Mouse (Mus musculus): ENCODE measurements around the gene Glb1. TPM values are rescaled to one million over a fixed set of nuclear protein-coding genes. Genes with fewer than 3 reads are reported as not detected.

Glb1 gene
- polyA plus RNA-seq, 1 experiment from 2014 or later, result 13.5 TPM

DNA sequence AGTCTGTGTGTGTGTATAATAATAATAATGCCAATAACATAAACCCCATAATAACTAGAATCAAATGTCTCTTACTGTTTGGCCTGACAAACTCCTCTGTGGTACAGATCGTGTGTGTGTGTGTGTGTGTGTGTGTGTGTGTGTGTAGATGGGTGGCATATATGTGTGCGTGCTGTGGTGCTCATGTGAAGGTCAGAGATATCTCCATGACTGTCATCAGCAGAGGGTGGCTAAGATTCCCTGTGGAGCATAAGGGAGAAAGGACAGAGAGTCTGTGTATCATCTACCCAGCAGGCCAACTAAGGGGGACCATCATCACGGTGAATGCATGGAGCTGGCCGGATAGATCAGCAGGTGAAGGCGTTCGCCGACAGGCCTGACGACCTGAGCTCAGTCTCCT lies 46.0 kb downstream of the Glb1 start:
- H3K27ac ChIP-seq (replicated peaks), result no peak overlapping the region

DNA sequence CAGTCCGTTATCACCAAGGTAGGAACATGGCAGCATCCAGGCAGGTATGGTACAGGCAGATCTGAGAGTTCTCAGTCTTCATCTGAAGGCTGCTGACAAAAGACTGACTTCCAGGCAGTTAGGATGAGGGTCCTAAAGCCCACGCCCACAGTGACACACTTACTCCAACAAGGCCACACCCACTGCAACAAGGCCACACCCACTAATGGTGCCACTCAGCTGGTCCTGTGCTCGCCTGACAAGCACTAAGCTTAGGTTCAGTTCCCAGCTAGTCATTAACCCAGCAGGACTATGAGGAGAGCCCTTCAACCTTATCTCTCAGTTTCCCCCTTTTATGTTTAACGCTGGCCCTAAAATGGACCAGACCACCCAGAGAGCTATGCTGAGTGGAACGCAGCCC lies 47.8 kb downstream of the Glb1 start:
- no peaks in the 10 kb centered on the region for H3K27me3 ChIP-seq
- H3K27ac ChIP-seq (replicated peaks), result no peak overlapping the region
- no peak overlapping the region for H3K9ac ChIP-seq
- peaks cover 11% of the 10 kb centered on the region for H3K4me1 ChIP-seq (replicated peaks)
- 55% methylated on average over 5 of the region's 5 CpGs for WGBS (ENCODE audit: insufficient replicate concordance)
- no peak; the same call in 1 of the 2 replicates for ATAC-seq (ENCODE audit: insufficient read depth)
- H3K36me3 ChIP-seq (replicated peaks), result no peaks in the 10 kb centered on the region
- no peaks in the 10 kb centered on the region for H3K9me3 ChIP-seq (replicated peaks)
- no peak overlapping the region for H3K4me2 ChIP-seq
- no peak overlapping the region for H3K4me3 ChIP-seq (replicated peaks)

More for the DNA sequence above, 46.0 kb downstream of the Glb1 start:
- Histone ChIP-seq H3K4me1 (replicated peaks) (peaks cover 11% of the 10 kb centered on the region), H3K9ac (no peak overlapping the region), H3K36me3 (replicated peaks) (no peaks in the 10 kb centered on the region), H3K9me3 (replicated peaks) (no peaks in the 10 kb centered on the region), H3K27me3 (no peaks in the 10 kb centered on the region), H3K4me3 (replicated peaks) (no peak overlapping the region), H3K4me2 (no peak overlapping the region)
- ATAC-seq (ENCODE audit: insufficient read depth), result no peak
- 85% methylated on average over 8 of the region's 8 CpGs for WGBS (ENCODE audit: insufficient replicate concordance)

DNA sequence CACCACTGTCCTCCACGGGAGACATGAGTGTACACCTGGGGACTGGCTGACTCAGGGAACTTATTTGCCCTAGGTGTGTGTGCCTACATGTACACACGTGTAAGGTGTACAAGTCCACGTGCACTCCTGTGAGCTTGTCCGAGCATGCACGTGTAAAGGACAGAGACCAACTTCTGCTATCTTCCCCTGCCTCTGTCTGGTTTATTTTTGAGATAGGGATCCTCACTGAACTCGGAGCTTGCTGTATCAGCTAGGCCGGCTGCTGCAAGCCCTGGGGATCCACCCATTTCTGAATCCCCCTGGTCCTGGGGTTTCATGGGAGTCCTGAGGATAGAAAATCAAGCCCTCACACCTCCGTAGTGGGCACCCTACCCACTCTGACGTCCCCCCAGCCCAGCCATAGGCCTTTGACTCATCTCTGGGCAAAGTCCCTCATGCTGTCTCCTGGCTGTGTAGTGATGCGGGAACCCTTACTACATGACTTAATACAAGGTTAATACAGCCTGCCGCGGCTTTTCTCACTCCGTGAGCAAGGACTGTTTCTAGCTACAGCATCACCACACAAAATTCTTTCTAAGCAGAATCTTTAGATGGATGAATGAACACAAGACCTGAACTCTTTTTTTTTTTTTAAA lies 48.4 kb downstream of the Glb1 start:
- no peak overlapping the region for H3K27ac ChIP-seq (replicated peaks)
- H3K4me3 ChIP-seq (replicated peaks), result no peak overlapping the region
- H3K4me2 ChIP-seq, result no peak overlapping the region
- H3K4me1 ChIP-seq (replicated peaks), result peaks cover 11% of the 10 kb centered on the region
- no peak overlapping the region for H3K9ac ChIP-seq
- no peaks in the 10 kb centered on the region for H3K9me3 ChIP-seq (replicated peaks)
- peak; percentile 62 for ATAC-seq (ENCODE audit: insufficient read depth)
- no peaks in the 10 kb centered on the region for H3K27me3 ChIP-seq
- H3K36me3 ChIP-seq (replicated peaks), result no peaks in the 10 kb centered on the region
- 52% methylated on average over 13 of the region's 13 CpGs for WGBS (ENCODE audit: insufficient replicate concordance)

DNA sequence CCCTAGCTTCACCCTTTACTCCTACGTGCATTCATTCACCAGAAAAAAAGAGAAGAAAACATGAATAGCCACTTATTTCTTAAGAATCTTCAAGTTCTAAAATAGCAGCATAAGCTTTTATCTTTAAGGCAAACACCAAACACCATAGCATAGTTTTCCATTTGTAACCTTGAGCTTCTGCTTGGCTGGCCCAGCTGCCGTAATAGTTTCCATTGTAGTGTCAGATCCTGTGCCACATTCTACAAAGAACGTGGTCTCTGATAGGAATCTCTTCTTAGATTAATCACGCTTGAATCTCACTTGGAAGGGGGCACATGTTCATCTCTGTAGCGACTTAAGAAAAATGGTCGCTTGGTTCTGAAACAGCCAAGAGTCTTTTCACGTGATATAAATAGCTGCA lies 50.7 kb downstream of the Glb1 start:
- Histone ChIP-seq H3K9me3 (replicated peaks) (no peaks in the 10 kb centered on the region), H3K36me3 (replicated peaks) (no peaks in the 10 kb centered on the region), H3K4me1 (replicated peaks) (peaks cover 11% of the 10 kb centered on the region), H3K27ac (replicated peaks) (no peak overlapping the region), H3K9ac (no peak overlapping the region), H3K27me3 (no peaks in the 10 kb centered on the region), H3K4me3 (replicated peaks) (no peak overlapping the region), H3K4me2 (no peak overlapping the region)
- no peak for ATAC-seq (ENCODE audit: insufficient read depth)
- 76% methylated on average over 7 of the region's 7 CpGs for WGBS (ENCODE audit: insufficient replicate concordance)

DNA sequence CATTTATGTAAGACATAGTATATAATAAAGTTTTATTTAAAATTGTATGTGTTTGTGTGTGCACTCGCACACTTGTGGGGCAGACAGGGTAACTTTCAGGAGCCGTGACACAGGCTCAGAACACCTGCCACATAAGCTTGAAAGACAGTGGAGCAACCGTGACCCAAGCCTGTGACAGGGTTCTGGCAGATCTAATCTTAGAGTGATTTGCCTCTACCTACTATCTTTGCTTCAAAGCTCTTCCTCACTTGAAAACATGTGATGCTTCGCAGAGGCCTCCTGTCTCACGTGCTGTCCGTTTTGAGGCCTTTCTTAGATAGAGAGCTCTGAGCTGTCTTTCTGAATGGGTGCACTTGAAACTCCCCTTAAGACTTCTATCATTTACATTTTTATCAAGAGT lies 51.5 kb downstream of the Glb1 start:
- no peak for ATAC-seq (ENCODE audit: insufficient read depth)
- H3K36me3 ChIP-seq (replicated peaks), result no peaks in the 10 kb centered on the region; the same call in 1 of the 2 replicates
- H3K27ac ChIP-seq (replicated peaks), result no peak overlapping the region
- no peaks in the 10 kb centered on the region for H3K27me3 ChIP-seq
- H3K4me2 ChIP-seq, result no peak overlapping the region
- H3K4me1 ChIP-seq (replicated peaks), result peaks cover 11% of the 10 kb centered on the region
- H3K9me3 ChIP-seq (replicated peaks), result no peaks in the 10 kb centered on the region
- no peak overlapping the region for H3K4me3 ChIP-seq (replicated peaks)
- H3K9ac ChIP-seq, result no peak overlapping the region
- WGBS (ENCODE audit: insufficient replicate concordance), result 74% methylated on average over 6 of the region's 6 CpGs

DNA sequence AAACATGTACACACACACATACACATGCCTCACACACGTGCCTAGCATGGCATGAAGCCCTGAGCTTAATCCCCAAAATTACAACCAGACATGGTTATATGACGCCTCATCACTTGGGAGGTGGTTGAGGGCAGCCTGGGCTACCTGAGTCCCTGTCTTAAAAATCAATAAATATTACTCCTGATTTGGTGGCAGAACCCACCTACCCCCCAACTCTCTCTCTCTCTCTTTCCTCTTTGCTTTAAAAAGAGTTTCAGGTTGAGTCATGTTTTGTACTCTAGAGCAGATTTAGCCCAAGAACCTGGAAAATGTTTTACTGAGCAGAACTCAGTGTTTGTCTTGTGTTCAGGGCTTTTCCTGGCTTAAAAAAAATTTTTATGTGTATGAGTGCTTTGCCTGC lies 54.5 kb downstream of the Glb1 start:
- no peak overlapping the region for H3K9ac ChIP-seq
- WGBS (ENCODE audit: insufficient replicate concordance), result 70% methylated on average over 2 of the region's 2 CpGs
- H3K9me3 ChIP-seq (replicated peaks), result no peaks in the 10 kb centered on the region
- H3K4me2 ChIP-seq, result no peak overlapping the region
- ATAC-seq (ENCODE audit: insufficient read depth), result no peak
- no peaks in the 10 kb centered on the region for H3K27me3 ChIP-seq
- no peak overlapping the region for H3K4me3 ChIP-seq (replicated peaks)
- no peaks in the 10 kb centered on the region for H3K4me1 ChIP-seq (replicated peaks)
- no peak overlapping the region for H3K27ac ChIP-seq (replicated peaks)
- no peaks in the 10 kb centered on the region; the same call in 1 of the 2 replicates for H3K36me3 ChIP-seq (replicated peaks)

DNA sequence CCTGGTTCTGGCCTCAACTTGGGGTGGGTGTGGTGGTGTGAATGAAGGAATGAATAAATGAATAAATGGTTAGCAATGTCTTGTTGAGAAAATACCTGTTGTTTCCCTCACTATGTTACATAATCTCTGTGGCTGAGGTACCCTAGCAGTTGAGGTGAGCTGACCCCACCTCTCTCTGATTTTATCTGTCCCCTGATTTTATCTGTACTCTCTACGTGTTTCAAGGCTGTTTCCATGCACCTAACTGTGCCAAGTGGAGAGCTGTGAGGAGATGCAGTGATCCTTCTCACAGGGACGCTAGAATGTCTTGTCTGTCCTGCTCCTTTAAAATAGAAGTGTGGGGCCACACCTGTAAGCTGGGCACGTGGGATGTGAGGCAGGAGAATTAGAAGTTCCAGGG lies 57.6 kb downstream of the Glb1 start:
- H3K36me3 ChIP-seq (replicated peaks), result no peaks in the 10 kb centered on the region; the same call in 1 of the 2 replicates
- no peak overlapping the region for H3K9ac ChIP-seq
- ATAC-seq (ENCODE audit: insufficient read depth), result no peak
- H3K27ac ChIP-seq (replicated peaks), result no peak overlapping the region
- WGBS (ENCODE audit: insufficient replicate concordance), result 56% methylated on average over 3 of the region's 3 CpGs
- H3K27me3 ChIP-seq, result no peaks in the 10 kb centered on the region
- H3K4me3 ChIP-seq (replicated peaks), result no peak overlapping the region
- no peaks in the 10 kb centered on the region for H3K4me1 ChIP-seq (replicated peaks)
- H3K4me2 ChIP-seq, result no peak overlapping the region
- H3K9me3 ChIP-seq (replicated peaks), result no peaks in the 10 kb centered on the region

DNA sequence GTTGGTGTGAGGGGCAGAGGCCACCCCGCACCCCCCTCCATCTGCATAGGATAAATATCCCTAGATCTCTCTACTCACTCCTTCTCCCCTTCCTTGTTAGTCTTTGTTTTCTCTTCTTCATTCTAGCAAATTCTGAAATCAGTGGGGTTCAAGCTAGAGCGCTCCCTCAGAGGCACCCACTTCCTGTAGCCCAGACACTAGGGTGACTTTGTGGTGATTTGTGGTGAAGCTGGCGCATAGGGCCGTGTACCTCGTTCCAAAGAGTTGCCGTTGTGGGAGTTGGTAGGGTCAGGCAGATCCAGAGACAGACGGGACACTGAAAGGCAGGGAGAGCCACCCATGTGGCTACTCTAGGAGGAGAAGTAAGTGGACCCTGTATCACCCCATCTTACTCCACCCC lies 61.7 kb downstream of the Glb1 start:
- no peak for ATAC-seq (ENCODE audit: insufficient read depth)
- WGBS (ENCODE audit: insufficient replicate concordance), result 68% methylated on average over 7 of the region's 7 CpGs

DNA sequence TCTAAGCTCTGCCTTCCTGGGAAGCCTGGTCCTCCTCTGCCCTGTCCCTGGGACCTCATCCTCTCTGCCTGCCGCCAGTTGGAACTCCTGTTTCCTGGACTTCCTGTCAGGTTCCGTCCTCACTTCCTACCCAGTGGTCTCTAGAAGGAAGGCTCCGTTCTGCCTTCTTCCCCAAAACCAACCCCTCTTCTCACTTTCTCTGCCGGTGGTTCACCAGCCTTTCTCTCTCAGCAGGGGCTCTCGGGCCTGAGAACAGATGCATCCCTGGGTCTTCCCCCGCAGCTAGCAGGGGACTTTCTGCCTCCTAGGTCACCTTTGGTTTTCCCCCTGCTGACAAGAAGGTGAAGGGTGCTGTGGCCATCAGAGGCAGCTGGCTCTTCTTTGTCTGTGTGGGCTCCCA lies 64.6 kb downstream of the Glb1 start:
- Histone ChIP-seq H3K27ac (replicated peaks) (no peak overlapping the region), H3K4me2 (no peak overlapping the region), H3K9ac (no peak overlapping the region), H3K4me3 (replicated peaks) (no peak overlapping the region), H3K4me1 (replicated peaks) (peaks cover 24% of the 10 kb centered on the region), H3K27me3 (no peaks in the 10 kb centered on the region), H3K9me3 (replicated peaks) (no peaks in the 10 kb centered on the region), H3K36me3 (replicated peaks) (no peaks in the 10 kb centered on the region)
- ATAC-seq (ENCODE audit: insufficient read depth), result no peak
- 46% methylated on average over 6 of the region's 6 CpGs for WGBS (ENCODE audit: insufficient replicate concordance)

More for the DNA sequence above, 61.7 kb downstream of the Glb1 start:
- no peak overlapping the region for H3K9ac ChIP-seq
- H3K4me3 ChIP-seq (replicated peaks), result no peak overlapping the region
- no peak overlapping the region for H3K4me2 ChIP-seq
- no peaks in the 10 kb centered on the region for H3K27me3 ChIP-seq
- peaks cover 16% of the 10 kb centered on the region for H3K4me1 ChIP-seq (replicated peaks)
- H3K27ac ChIP-seq (replicated peaks), result no peak overlapping the region
- H3K9me3 ChIP-seq (replicated peaks), result no peaks in the 10 kb centered on the region
- H3K36me3 ChIP-seq (replicated peaks), result no peaks in the 10 kb centered on the region; the same call in 1 of the 2 replicates

DNA sequence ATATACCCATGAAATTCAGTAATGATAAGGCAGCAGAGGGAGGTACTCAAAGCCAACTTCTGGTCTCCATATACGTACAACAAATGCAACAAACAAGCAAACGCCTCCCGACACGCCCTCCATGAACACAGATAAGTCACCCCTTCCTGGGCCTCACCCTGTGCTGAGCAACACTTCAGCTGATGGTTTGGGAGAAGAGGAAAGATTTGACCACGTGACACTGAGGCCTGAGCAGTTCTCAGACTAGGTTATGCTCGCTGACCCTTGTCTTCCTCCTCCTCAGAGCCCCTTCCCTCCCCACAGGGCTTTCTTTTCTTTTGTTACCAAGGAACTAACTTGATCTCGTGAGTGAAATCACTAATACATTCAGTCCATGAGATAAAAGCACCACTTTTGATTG lies 66.0 kb downstream of the Glb1 start:
- Histone ChIP-seq H3K4me1 (replicated peaks) (peaks cover 24% of the 10 kb centered on the region), H3K36me3 (replicated peaks) (no peaks in the 10 kb centered on the region), H3K9me3 (replicated peaks) (no peaks in the 10 kb centered on the region), H3K9ac (no peak overlapping the region), H3K27me3 (no peaks in the 10 kb centered on the region), H3K4me2 (peak overlapping the region; percentile 10), H3K27ac (replicated peaks) (no peak overlapping the region), H3K4me3 (replicated peaks) (no peak overlapping the region)
- peak; percentile 74 for ATAC-seq (ENCODE audit: insufficient read depth)
- WGBS (ENCODE audit: insufficient replicate concordance), result 37% methylated on average over 7 of the region's 7 CpGs

DNA sequence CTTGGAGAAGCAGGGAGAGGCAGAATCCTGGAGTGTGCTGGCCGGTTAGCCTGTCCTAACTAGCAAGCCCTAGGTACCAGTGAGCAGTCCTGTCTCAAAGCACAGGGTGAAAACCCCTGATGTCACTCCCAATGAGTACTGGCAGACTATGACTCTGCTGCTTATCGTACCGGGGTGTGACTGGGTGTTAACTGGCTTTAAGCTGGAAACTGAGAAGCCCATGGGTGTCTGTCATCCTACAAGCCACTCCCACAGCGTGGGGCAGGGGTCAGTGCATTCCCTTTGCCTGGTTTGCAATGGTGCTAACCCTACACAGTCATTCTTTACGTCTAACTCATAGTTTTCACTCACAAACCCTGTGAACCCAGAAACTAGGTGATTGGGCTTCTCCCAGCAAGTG lies 67.3 kb downstream of the Glb1 start:
- H3K9ac ChIP-seq, result no peak overlapping the region
- H3K36me3 ChIP-seq (replicated peaks), result no peaks in the 10 kb centered on the region
- H3K4me1 ChIP-seq (replicated peaks), result peaks cover 24% of the 10 kb centered on the region
- no peaks in the 10 kb centered on the region for H3K9me3 ChIP-seq (replicated peaks)
- H3K4me3 ChIP-seq (replicated peaks), result no peak overlapping the region
- peak; percentile 69 for ATAC-seq (ENCODE audit: insufficient read depth)
- H3K27ac ChIP-seq (replicated peaks), result no peak overlapping the region
- H3K4me2 ChIP-seq, result no peak overlapping the region
- WGBS (ENCODE audit: insufficient replicate concordance), result 59% methylated on average over 5 of the region's 5 CpGs
- H3K27me3 ChIP-seq, result no peaks in the 10 kb centered on the region

DNA sequence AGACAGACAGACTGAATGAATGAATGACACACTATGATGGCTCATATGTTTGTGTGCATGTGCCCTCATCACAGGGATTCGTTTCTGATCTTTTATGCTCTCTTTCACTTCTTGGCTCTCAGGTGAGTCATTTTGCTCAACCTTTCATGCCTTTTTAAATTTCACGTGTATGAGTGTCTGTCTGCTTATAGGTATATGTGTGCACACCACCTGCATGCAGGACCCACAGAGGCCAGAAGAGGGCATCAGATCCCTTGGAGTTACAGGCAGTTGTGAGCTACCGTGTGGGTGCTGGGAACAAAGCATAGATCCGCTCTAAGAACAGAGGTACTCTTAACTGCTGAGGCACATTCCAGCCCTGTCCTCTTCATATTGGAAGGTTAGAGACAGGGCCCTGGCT lies 67.8 kb downstream of the Glb1 start:
- Histone ChIP-seq H3K36me3 (replicated peaks) (no peaks in the 10 kb centered on the region), H3K9ac (no peak overlapping the region), H3K4me2 (no peak overlapping the region), H3K4me3 (replicated peaks) (no peak overlapping the region), H3K27me3 (no peaks in the 10 kb centered on the region), H3K9me3 (replicated peaks) (no peaks in the 10 kb centered on the region), H3K27ac (replicated peaks) (no peak overlapping the region), H3K4me1 (replicated peaks) (peaks cover 24% of the 10 kb centered on the region)
- 79% methylated on average over 4 of the region's 4 CpGs for WGBS (ENCODE audit: insufficient replicate concordance)
- ATAC-seq (ENCODE audit: insufficient read depth), result no peak

Measured in liver, embryonic 15.5 days (tissue).